Mouse (Mus musculus) megakaryocyte progenitor cell, adult 5-6 weeks (primary cell): ENCODE measurements at regions not wholly inside any gene's neighbourhood (a gene's known extent, or its start where the extent isn't known, plus 50 kb on each side); places are given as distances from the start of the nearest gene placed in this dataset.
"Not testable (repeated sequence)": the region's sequence is repeated elsewhere in the genome, so short reads cannot be mapped to it uniquely, and the experiment has no call there.

Source experiments
- ATAC-seq: replicated peaks from 2 replicates; pipeline ENCODE4 v1.8.0; 2016; ENCODE audit warnings: mild to moderate bottlenecking, moderate TSS enrichment, inconsistent platforms; ENCODE audit not compliant: poor library complexity

- no peak for ATAC-seq
Measured at GRCm38 (mm10) chr16:63102362-63102761, 248.3 kb downstream of the Pros1 start.

DNA sequence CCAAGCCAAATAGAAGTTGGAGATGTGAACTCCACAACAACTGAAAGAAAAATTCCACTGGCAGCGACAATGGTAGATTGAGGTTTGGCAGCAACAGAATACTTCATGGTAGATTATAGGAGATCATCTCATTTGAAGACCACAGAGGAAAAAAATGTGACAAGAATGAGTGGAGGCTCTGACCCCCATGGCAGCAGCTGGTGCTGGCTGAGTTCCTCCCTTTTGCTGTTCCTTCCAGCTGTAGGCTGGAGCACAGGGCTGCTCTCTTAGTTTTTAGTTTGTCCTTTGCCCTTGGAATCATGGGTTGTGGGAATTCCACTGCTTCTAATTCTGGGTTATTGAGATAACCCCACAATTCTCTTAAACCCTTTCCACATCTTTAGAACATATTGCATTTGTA, 248.8 kb downstream of the Pros1 start:
- ATAC-seq: no peak

- ATAC-seq: no peak
Measured at GRCm38 (mm10) chr16:63104383-63104782, 250.3 kb downstream of the Pros1 start.

DNA sequence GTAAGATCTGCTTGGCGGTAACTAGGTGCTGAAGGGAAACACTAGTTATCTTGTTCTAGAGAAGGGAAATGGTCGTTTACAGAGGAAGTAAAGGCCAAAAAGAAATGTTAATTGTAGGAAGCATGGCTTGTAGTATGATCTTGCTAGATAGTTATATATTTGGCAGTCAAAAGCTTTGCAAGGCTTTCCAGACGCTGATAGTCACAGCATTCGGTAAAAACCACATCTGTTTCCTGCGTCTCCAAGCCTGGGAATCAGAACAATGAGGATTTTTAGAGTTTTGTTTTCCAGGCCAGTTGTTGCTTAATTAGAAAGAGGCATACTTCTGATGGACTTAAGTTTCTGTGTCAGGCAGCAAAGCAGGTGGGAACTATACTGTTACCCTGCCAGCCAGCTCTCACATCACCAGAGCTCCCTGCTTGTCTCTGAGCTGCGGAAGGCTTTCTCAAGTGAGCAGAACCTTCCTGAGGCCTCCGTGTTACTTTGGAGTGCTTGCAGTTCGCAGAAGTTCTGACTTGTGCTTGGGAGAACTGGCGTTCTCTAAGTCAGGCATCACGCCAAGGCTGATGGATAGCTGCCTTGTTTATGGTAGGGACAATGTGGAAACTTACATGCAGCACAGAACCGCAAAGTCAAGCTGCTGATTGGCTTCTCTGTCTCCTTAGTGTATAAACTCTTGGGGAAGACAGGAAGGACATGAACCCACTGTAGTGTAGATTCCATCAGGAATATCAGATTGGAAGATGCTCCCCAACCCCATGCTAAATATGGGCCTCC, 251.0 kb downstream of the Pros1 start:
- ATAC-seq: no peak

DNA sequence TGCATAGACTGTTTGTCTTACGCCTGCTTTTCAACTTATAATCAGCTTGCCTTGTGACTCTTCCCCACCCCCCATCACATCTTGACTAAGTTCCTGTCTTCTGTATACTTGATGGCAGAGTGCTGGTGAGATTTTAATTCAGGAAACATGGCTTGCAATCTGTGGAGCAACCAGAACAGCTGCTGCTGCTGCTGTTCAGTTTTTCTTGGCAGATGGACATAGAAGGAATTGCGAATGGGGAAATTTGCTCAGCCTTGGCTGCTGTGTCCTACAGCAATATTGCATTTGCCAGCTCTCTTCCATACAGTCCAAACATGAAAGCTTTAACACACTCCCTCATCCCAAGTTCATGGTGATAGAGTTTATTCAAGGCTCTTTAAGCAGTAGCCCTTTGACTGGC, 262.3 kb downstream of the Pros1 start:
- ATAC-seq: no peak

DNA sequence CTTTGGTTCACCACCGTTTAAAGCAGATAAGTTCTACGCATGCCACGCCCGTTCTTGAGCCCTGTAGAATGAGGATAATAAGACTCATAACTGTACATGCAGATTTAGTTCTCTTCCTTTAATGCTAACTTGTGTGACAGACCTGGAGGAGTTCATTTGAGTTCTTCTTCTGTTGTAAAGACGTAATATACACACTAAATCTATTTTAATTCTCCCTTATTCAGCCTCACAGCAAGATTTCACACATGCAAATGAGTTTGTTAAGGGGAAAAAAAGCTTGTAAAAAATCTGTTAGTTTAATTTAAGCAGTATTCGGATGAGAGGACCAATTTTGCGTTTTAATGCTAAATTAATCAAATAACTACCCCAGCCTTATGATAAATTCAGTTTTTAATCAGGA, 264.6 kb downstream of the Pros1 start:
- ATAC-seq: no peak

DNA sequence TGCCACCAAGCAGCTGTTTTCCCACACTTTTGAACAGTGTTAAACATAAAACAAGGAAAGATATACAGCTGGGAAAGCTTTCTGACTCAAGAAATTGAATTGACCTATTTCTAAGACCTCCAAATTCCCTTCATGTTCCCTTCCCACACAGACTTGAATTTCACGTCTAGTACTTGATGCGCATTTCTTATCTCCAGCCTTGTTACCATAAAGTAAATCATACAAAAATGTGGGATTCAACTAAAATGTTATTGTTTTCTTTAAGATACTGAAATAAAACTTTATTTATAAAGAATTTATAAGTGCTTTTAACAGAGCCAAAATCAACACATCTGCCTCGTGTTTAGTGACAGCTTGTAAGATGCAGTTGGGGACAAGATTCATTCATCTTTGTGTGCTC, 289.7 kb downstream of the Pros1 start:
- ATAC-seq: no peak

DNA sequence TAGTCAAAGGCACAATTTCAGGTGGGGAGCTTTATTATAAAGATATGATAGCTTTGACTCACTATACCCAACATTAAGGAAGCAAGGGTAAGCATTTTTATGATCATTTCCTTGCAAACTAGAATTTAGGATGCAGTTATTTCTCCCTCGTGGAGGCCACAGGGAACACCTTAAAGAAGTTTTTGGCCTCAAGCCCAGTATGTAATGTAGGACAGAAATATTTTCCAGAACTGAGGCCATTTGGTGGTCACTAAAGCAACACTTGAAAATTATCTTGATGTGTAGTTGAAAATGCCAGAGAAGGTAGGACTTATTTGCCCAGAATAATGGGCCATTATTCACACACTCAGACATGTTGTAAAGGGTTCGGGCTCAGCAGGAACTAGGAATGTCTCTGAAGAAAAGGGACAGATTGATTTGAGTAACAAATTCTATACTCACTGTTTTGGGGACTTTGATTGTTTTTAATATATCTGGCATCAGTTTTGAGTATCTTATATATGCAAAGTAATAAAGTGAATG, 301.3 kb downstream of the Pros1 start:
- no peak for ATAC-seq

- ATAC-seq: no peak
Measured at GRCm38 (mm10) chr16:63170101-63170500, 316.0 kb downstream of the Pros1 start.

- no peak for ATAC-seq
Measured at GRCm38 (mm10) chr16:63179228-63179627, 325.1 kb downstream of the Pros1 start.

DNA sequence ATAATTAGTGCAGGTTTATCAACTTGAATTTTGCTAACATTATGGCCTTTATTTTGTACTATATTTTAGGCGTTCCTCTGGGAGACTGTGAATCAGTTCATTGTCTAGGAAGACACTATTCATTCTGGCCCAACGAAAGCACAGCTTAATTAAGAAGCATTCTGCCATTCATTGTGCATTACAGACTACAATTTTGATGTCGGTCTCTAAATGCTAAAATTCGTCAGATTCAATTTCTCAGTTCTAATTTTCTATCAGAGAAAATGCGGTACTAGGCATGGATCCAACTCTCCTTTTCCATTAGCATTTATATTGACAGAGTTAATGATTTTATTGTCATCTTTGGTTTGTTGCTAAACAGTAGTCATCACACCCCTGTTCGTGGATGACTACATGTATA, 337.1 kb downstream of the Pros1 start:
- no peak for ATAC-seq

GRCm38 (mm10) chr16:63191623-63192022, 337.5 kb downstream of the Pros1 start:
- ATAC-seq: no peak

- no peak for ATAC-seq
Measured at GRCm38 (mm10) chr16:63194595-63194994, 340.5 kb downstream of the Pros1 start.

DNA sequence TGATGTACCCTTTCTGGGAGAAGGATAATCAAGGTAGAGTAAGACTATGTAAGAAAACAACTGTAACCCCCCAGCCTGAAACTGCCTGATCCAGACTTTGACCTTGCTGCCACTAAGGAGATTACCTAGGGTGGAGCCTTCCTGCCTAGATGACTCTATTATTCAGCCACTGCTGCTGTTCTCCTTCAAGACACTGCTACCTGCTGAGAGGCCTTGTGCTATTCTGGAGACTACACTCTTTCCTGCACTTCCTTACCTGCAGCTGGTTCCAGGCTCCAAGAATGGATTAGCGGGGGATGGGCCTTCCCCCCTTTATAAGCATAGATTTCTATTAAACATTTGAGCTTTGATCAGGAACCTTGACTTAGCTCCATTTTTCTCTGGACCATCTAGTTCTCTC, 359.4 kb downstream of the Pros1 start:
- not testable (repeated sequence) for ATAC-seq

GRCm38 (mm10) chr16:63220228-63220879, 366.2 kb downstream of the Pros1 start:
- no peak for ATAC-seq

GRCm38 (mm10) chr16:63224608-63225007, 370.5 kb downstream of the Pros1 start:
- ATAC-seq: no peak

GRCm38 (mm10) chr16:63225097-63225496, 371.0 kb downstream of the Pros1 start:
- ATAC-seq: no peak

DNA sequence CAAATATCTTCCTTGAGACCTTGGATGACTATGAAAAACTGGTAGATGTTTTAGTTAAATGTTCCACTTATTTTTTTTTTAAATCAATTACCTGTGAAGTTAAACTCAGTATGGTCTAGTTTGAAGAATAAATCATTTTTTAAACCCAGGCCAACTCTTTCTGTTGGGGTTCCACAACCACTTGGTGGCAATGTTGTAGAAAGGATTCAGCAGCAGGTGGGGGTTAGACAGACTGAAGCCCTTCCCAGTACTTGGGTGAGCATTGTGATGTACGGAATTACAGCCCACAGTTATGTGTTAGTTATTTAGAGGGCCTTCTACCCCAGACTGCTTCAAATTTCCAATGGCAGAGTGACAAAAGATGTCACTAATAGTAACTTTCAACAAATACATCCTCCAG, 375.0 kb downstream of the Pros1 start:
- ATAC-seq: no peak

- ATAC-seq: no peak
Measured at GRCm38 (mm10) chr16:63229567-63229966, 375.5 kb downstream of the Pros1 start.

DNA sequence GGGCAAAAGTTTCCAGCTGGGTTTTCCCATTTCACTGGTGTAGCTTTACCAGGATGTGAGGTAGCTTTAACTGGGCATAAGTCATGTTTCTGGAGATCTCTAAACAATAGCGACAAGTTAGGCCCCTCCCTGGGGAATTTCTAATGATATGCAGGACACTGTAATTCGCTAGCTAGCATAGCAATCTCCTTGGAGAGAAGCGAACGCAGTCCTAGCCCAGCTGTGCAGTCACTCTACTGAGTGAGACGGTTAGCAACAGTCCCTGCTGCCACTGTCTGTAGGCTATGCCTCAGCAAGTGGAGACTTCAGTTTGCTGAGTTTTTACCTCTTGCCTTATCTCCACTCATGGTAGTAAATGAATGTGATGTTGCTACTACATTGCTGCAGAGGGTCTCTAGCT, 416.1 kb downstream of the Pros1 start:
- no peak for ATAC-seq

GRCm38 (mm10) chr16:63277556-63277955, 423.4 kb downstream of the Pros1 start:
- ATAC-seq: no peak

DNA sequence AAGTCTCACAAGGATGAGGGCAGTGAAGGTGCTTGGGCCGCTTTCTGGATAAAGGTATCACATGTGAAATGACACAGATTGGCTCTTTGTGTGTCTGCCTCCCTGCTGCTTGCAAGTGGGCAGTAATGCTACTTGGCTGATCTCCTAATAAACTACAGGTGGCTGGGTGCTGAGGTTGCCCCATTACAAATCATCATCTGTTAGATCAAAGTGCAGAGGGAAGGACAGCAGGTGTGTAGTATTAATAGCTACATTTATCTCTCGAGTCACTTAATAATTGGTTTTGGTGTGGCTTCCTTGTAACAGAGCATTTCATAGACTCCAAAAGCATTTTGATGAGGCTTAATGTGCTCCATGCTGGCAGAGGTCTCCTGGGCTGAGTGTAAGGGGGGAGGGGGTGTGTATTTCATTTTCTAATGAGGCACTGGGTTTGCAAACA, 424.2 kb downstream of the Pros1 start:
- no peak for ATAC-seq
